Mouse (Mus musculus): ENCODE results near the gene 1810024B03Rik. TPM values are rescaled to one million over a fixed set of nuclear protein-coding genes. Genes with fewer than 3 reads are reported as not detected.
"Not testable (repeated sequence)": the region's sequence is repeated elsewhere in the genome, so short reads cannot be mapped to it uniquely, and the experiment has no call there.

1810024B03Rik gene
- 2.4 and 2.8 TPM in 2 replicates for polyA plus RNA-seq (2015; fragmentation: Nextera tagmentation; extraction: Ambion mirVana)

DNA sequence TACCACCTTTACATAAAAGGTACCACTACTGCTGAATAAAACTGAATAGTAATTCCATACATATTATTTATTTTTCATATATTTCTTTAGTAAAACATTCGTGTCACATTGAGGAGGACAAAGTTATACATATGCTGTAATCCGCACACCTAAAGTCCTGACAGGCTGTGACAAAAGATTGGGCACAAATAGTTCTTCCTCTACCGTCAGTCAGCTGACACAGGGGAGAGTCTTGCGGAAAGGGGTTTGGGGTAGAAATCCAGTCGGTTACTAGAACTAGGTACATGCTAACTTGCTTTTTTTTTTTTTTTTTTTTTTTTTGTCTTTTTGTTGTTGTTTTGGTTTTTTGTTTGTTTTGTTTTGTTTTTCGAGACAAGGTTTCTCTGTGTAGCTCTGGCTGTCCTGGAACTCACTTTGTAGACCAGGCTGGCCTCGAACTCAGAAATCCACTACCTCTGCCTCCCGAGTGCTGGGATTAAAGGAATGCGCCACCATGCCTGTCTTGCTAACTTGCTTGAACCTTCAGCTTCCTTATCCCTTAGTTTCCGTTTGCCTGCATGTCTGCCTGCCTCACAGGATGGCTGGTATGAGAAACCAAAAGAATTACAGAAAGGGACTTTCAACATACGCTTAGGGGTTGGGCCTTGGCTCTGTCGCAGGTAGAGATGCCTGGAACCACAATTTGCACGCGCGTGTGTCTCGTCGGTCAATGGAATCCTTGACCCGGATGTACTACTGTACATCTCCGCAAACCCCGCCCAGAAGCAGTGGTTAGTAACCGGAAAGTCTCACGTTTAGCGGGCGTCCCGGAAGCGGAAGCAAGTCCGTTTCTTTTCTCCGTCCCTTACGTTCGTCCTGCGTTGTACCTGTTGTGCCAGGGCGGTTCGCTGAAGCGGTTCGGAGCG is at the start of gene 1810024B03Rik, which contains the start of gene Snrnp200:
Gene 1810024B03Rik, minus strand, starts transcription at position 734 of the 905 bp plus-strand sequence.
Gene Snrnp200, plus strand, starts transcription at position 840 of the 905 bp plus-strand sequence.
- peak; percentile 96 for DNase-seq (ENCODE audit: low spot score)

DNA sequence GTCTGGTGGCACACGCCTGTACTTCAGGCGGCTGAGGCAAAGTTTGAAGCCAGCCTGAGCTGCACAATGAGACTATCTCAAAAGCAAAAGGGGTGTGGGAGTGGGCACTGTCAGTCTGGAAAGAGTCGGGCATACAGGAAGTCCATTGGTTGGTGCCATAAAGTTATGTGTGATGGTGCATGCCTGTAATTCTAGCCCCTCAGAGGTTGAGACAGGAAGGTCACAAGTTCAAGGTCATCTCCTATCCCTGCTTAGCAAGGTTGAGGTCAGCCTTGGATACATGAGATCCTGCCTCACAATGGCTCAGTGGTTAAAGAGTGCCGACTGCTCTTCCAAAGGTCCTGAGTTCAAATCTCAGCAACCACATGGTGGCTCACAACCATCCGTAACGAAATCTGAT is 47.2 kb upstream of the 1810024B03Rik start:
- DNase-seq (ENCODE audit: low spot score): no peak

DNA sequence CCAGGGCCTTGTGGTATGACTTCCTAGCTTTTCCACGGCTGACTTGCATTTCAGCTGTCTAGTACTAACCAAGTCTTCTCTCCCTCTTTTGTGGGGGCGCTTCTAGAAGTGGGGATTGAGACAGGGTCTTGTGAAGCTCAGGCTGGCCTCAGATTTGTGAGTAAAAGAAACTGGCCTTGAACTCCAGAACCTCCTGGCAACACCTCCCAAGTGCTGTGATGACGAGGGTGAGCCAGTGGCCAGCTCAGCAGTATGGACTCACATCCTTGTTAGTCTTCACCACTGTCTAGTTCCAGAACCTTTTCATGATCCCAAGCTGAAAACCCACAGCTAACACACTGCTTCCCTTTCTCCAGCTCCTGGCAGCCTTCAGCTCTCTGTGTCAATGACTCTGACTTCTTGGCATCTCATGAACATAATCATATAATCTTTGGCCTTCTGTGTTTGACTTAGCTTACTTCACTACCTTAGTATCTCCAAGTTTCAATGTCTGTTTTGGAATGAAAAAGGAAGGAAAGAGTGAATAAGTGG is 46.6 kb upstream of the 1810024B03Rik start:
- DNase-seq (ENCODE audit: low spot score): no peak

DNA sequence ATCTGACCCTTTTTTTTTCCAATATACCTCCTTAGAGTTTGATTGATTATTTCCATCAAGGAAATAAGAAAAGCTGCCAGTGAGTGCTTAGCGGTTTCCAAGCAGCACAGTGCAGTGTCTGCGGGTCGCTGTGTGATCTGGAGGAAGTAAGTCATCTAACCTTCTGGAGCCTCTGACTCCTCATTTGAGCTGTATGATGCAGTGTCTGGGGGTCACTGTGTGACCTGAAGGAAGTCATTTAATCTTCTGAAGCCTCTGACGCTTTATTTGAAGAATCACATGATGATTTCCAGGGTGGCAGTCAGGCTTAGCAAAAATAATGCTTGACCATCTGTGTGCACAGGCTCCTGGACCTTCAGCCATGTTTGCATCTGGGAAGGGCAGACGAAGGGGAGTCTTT is 44.7 kb upstream of the 1810024B03Rik start:
- no peak for DNase-seq (ENCODE audit: low spot score)

DNA sequence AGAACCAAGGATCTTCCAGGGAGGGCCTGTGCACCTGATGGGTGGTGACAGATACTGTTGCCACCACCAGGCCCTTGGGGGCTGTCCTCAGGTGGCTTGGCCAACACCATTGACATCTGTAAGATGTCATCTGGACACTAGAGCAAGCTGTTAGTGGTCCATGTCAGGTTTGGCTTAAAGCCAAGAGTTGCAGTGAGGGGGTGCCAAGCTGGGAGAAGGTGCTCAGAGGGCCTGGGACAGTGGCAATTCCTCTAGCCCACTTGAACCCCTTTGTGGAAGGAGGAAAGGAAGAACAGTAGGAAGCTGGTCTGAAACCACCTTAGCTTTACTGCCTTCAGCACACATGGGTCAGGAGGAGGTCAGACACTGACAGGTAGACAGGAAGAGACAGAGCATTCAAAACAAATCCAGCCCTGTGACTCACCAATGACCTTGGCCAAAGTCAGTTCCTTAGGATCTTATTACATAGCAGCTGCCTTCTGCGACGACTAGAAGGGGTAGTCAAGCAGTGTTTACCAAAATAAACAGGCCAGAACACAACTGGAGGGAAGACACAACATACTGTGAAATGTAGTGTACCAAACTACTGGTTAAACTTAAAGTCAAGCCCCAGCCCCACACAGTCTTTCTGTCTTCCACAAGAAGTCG is 43.9 kb upstream of the 1810024B03Rik start:
- no peak for DNase-seq (ENCODE audit: low spot score)

DNA sequence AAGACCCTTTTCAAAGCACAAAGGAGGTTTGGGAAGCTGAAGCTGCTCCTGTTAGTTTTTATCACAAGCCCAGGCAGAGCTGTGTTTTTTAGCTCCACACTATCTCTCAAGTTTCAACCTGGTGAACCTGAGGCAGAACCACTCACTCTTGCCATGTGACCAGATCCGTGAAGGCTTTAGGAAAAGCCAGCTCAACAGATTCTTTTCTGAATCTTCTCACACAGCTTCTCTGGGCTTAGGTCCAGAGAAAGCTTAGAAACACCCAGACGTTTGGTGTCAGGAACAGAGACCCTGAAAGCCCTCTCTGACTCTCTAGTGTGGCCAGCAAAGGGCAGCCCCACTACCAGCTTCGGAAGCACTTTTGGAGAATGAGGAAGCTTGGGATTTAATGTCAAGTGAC is 43.4 kb upstream of the 1810024B03Rik start:
- DNase-seq (ENCODE audit: low spot score): no peak

DNA sequence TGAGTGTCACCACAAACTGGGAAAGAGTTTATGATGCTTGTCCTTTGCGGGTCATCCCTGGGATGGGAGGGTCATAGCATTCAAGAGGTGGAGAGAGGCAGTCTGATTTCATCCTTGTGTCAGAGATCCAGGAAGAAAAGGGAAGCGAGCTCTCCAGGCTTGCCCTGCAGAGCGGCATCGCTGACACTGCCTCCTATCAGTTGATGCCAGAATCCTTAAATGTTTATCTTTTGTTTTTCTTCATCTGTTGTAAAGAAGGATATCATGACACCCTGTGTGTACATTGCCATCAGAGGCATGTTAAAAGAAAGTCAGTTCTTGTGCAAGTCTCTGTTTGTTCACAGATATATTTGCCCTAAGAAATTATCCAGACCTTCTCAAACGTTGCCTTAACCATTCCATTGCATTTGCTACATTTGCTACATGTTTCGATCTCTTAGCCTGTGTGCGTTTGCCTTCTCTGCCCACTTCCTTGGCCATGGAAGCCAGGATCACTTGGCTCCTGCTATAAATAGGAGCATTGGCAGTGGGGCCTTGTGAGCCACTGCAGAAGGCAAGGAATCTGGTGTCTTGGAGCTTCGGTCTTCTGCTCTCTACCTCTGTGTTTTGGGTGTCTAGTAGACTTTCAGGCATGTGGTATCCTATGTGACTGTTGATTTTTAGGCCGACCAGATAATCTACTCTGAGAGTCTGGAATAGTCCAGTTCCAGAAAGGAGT is 42.4 kb upstream of the 1810024B03Rik start:
- DNase-seq (ENCODE audit: low spot score): no peak

DNA sequence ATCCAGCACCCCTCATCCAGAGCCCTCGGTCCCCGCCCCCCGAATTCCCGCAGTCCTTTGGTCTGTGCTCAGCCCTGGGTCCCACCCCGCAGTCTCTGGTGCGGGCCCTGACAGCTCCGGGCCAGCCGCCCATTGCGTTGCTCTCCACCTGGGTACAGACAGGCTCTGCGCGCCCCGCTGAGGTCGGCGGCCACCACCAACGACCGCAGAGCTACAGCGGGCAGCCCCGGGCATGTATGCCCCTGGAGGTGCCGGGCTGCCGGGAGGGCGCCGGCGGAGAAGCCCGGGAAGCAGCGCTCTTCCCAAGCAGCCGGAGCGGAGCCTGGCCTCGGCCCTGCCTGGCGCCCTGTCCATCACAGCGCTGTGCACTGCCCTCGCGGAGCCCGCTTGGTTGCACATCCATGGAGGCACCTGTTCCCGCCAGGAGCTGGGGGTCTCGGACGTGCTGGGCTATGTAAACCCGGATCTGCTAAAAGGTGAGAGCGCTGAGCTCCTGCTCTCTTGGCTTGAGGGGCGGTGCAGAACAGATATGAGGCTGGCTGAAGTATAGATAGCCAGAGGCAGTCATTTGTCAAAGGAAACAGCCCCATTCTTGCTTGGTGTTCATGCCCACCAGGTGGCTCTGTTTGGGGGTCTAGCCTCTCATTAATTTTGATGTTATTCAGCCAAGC is 40.4 kb upstream of the 1810024B03Rik start:
- peak; percentile 41 for DNase-seq (ENCODE audit: low spot score)

DNA sequence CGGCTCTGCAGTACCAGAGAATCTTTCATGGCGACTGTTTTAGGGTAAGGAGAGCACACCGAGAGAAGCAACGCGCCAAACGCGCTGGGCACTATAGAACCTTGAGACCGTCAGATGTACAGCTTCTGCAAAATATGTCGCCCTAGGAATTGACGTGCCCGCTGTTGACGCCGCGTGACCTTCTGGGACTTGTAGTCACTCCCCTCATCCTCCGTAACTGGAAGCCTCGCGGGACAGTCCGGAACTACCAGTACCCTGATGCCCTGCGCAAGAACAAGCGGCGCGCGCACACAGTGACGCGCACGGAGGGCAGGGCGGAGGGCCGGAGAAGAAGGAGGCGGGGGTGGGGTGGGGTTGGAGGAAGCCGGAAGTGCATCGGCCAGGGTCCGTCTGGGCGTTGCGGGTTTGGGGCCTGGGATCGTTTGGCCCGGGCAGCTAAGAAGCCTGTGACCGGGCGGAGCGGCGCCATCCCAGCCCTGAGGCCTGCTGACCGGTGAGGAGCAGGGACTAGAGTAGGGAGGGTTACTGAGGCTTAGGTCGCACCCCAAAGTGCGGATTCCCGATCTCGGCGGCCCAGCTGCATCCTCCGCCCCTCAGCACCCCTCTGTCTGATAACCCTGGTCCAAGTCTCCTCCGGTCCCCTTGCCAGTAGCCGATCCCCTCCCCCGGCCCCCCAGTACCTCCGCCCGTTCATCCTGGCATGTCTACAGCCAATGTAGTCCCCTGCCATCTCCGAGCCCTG is 39.7 kb upstream of the 1810024B03Rik start, which contains the start of the genes Ciao1 and Tmem127:
Gene Ciao1, minus strand, starts transcription at position 225 of the 742 bp plus-strand sequence.
Gene Tmem127, plus strand, starts transcription at position 317 of the 742 bp plus-strand sequence.
- peak; percentile 99 for DNase-seq (ENCODE audit: low spot score)

DNA sequence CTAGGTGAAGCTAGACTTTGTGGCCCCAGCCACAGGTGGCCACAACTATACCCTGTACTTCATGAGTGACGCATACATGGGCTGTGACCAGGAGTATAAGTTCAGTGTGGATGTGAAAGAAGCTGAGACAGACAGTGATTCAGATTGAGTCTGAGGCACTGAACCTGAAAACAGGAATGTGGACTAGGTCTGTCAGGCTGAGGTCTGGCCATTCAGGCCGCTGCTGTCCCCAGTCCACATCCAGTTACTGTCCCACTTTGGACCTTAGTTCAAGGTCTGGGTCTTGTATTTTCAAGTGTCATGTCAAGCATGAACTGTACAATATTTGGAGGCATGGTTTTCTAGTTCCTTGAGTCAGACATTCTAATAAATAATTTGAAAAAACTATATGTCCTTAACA is 32.0 kb upstream of the 1810024B03Rik start:
- no peak for DNase-seq (ENCODE audit: low spot score)

DNA sequence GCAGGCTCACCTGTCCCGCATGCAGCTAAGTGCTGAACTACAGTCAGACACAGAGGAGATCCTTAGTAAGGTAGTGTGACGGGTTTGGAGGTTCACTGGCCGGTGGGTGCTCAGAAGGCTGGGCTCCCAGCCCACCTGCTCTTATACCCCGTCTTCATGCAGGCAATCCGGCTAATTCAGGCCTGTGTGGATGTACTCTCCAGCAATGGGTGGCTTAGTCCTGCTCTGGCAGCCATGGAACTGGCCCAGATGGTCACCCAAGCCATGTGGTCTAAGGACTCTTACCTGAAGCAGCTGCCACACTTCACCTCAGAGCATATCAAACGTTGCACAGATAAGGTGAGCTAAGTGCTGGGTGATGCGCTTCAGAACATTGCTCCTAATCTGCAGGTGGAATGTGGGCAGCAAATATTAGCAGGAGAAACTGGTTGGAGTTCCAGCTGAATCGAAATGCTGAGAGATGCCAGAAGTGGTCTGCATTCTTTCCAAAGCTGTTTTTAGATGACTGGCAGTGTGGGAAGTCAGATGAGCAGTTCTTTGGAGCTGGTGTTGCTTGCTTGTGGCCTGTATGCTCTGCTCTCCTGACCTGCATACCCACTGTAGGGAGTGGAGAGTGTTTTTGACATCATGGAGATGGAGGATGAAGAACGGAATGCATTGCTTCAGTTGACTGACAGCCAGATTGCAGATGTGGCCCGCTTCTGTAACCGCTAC is 30.0 kb upstream of the 1810024B03Rik start:
- no peak for DNase-seq (ENCODE audit: low spot score)

DNA sequence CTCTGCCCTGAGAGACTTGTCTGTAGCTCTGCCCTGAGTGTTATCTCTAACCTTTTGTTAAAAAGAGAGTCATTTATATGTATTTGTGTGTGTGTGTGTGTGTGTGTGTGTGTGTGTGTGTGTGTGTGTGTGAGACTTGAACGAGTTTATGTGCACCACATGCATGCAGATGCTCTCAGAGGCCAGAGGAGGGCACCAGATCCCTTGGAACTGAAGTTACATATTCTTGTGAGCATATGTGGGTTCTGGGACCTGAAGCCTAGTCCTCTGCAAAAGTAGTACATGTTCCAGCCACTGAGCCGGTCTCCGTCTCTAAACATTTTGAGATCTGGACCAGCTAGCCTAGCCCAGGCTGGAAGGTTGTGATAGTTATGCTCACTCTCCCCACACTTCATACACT is 17.2 kb upstream of the 1810024B03Rik start:
- no peak for DNase-seq (ENCODE audit: low spot score)

DNA sequence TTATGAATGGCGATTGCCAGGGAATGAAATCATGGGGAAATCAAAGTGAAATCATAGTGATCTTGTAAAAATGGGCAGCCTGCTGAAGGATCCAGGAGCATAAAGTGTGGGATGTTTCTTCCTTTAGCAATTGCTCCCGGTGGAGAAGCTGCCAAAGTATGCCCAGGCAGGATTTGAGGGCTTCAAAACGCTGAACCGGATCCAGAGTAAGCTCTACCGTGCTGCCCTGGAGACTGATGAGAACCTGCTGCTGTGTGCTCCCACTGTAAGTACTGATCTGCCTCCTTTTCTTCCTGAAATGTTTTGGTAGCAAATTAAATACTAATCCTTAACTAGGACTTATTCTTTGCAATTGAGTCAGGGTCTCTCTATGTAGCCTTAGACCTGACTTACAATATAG is 9.7 kb upstream of the 1810024B03Rik start:
- no peak for DNase-seq (ENCODE audit: low spot score)

DNA sequence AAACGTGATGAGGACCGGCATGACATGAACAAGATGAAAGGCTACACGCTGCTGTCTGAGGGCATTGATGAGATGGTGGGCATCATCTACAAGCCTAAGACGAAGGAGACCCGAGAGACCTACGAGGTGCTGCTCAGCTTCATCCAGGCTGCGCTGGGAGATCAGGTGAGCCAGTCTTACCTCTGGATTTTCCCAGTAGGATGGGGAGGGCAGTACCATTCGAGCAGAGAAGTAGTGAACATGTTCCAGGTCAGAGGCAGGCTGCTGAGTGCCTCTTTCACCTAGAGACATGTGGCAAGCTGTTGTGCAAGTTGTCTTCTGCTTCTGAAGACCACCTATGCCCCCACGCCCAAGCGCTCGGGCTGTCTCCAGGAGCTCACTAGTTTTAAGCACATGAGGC is 2.6 kb upstream of the 1810024B03Rik start:
- DNase-seq (ENCODE audit: low spot score): no peak

DNA sequence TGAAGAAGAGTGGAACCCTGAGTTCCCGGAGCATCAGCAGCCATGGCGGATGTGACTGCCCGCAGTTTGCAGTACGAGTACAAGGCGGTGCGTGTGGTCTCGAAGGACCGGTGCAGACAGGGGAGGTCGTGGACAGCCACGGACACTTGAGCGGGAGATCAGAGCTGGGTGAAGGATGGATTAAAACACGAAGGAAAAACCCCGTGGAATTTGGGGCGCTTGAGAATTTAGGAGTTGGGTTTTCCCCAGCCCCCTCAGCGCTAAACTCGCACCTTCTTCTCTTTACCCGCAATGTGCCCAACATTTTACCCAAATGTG is 331 bp upstream of the 1810024B03Rik start:
- DNase-seq (ENCODE audit: low spot score): no peak

DNA sequence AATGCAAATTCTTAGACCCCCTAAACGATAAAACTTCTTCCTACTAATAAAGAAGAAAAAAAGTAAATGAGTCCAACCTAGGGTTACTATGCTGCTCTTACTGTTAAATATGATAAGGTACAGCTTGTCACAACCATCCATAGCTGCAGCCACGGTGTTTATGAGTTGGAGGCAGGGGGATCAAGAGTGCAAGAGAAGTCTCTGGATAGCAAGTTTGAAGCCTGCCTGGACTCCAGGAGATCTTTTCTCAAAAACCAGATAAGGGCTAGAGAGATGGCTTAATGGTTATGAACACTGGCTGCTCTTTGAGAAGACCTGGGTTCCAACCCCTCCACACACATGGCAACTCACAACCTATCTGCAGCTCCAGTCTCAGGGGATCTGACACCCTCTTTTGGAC is 1.2 kb downstream of the 1810024B03Rik start:
- no peak for DNase-seq (ENCODE audit: low spot score)

DNA sequence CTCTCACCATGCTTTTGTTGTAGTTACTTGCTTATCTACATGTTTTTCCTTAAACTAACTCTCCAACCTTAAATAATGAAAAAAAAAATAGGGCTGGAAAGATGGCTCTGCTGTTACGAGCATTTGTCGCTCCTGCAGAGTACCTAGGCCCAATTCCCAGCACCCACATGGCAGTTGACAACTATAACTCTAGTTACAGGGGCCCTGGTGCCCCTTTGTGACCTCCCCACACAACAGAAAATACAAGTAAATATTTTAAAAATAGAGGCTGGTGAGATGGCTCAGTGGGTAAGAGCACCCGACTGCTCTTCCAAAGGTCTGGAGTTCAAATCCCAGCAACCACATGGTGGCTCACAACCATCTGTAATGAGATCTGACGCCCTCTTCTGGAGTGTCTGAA is 2.1 kb downstream of the 1810024B03Rik start:
- DNase-seq (ENCODE audit: low spot score): not testable (repeated sequence)

DNA sequence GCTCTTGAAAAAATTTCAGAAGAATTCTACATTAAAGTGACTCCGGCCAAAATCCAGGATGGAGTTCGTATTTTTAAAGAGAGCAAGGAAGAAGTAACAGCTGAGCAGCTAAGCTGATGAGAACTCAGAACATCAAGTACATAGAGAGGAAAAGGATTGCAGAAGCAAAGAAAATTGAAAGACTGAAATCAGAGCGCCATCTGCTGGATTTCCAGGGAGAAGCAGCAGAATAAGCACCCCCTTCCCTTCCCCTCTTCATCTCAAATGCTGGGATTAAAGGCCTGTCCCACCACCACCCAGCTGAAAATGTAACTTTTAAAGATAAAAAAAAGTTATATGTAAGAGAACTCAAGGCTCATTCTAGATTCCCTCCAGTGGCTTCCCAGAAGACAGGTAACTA is 3.1 kb downstream of the 1810024B03Rik start:
- peak; percentile 59 for DNase-seq (ENCODE audit: low spot score)

DNA sequence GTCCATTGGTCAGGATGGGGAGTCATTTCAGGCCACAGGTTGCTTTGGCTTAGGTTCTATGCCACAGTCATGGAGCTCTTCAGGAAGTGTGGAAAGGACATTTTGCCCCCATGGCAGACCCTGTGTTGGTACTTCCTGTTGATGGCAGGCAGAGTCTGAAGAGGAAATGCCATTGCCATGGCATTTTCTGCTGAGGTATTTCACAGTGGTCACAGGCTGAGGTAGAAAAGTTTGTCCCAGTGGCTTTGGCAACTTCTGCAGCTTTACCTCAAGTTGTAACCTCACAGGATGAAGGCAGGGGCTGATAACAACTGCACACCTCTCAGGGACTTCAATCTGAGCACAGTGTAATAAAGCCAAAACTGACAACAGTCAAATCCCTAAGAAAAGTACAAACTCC is 18.5 kb downstream of the 1810024B03Rik start:
- no peak for DNase-seq (ENCODE audit: low spot score)

Measured in thymus, postnatal 0 days (tissue).